Comparison of ENCODE assay signal across 8 mouse cellular contexts in genomic region chr19:46308706-46309435, GRCm38 (mm10). TPM values are rescaled to one million over a fixed set of nuclear protein-coding genes. Genes with fewer than 3 reads are reported as not detected.
DNase-seq lines count a peak whose midpoint lies in the region; ATAC-seq and TF ChIP-seq lines count a peak whose summit lies in the region.

No protein-coding gene starts in this region.

- H3K27ac ChIP-seq in forebrain, embryonic 14.5 days (ENCODE audit: low read depth, low read length), result no peak overlapping the region
- peak overlapping the region; percentile 86 for H3K27ac ChIP-seq in layer of hippocampus, adult 2 months
- H3K27ac ChIP-seq in lung, embryonic 15.5 days, result no peak overlapping the region

- DNase-seq in ES-CJ7 (ENCODE audit: low read depth, low spot score), result peak; percentile 94
- peak; percentile 86 for DNase-seq in cerebellum, adult 11 months
- peak; percentile 94 for DNase-seq in forebrain, embryonic 14.5 days (ENCODE audit: low spot score)
- peak; percentile 46 for DNase-seq in heart, postnatal 25 days (ENCODE audit: low spot score)
- peak; percentile 79 to 87 for DNase-seq in layer of hippocampus, adult 2 months (ENCODE audit: low spot score in 2 of 2)
- DNase-seq in ovary, postnatal 14 days (ENCODE audit: low spot score), result peak; percentile 80
- DNase-seq in thymus, postnatal 10 days (ENCODE audit: low spot score in 2 of 2), result peak; percentile 73 to 93

- ATAC-seq in forebrain, embryonic 14.5 days, result peak; percentile 71
- ATAC-seq in lung, embryonic 15.5 days (ENCODE audit: borderline replicate concordance, extremely low read depth, low FRiP score, low TSS enrichment), result no peak; the same call in 1 of the 2 replicates

- peaks cover 12% of the 10 kb centered on the region; the same call in 1 of the 2 replicates for H3K36me3 ChIP-seq in forebrain, embryonic 14.5 days (ENCODE audit: control insufficient read depth, insufficient read depth, low read length)
- peaks cover 12% of the 10 kb centered on the region; the same call in 1 of the 2 replicates for H3K36me3 ChIP-seq in lung, embryonic 15.5 days

- H3K4me3 ChIP-seq in forebrain, embryonic 14.5 days (ENCODE audit: low read depth, low read length), result peak overlapping the region; percentile 36
- H3K4me3 ChIP-seq in layer of hippocampus, adult 2 months, result peak overlapping the region; percentile 64
- peak overlapping the region; percentile 40 for H3K4me3 ChIP-seq in lung, embryonic 15.5 days

- H3K27me3 ChIP-seq in forebrain, embryonic 14.5 days (replicated peaks; ENCODE audit: control insufficient read depth, insufficient read depth, low read length), result peaks cover 14% of the 10 kb centered on the region
- H3K27me3 ChIP-seq in lung, embryonic 15.5 days, result peaks cover 16% of the 10 kb centered on the region

- H3K9ac ChIP-seq in forebrain, embryonic 14.5 days (ENCODE audit: low read length), result peak overlapping the region; percentile 56
- peak overlapping the region; percentile 41 for H3K9ac ChIP-seq in lung, embryonic 15.5 days

- H3K4me1 ChIP-seq in forebrain, embryonic 14.5 days (ENCODE audit: control insufficient read depth, insufficient read depth, low read length), result peaks cover 8% of the 10 kb centered on the region
- H3K4me1 ChIP-seq in lung, embryonic 15.5 days, result peaks cover 19% of the 10 kb centered on the region

- under 1% methylated on average over 47 of the region's 47 CpGs for WGBS in forebrain, embryonic 14.5 days
- WGBS in lung, embryonic 15.5 days, result 1% methylated on average over 47 of the region's 47 CpGs

- peak overlapping the region; percentile 77 for H3K4me2 ChIP-seq in forebrain, embryonic 14.5 days (ENCODE audit: low read length)
- peak overlapping the region; percentile 89 for H3K4me2 ChIP-seq in lung, embryonic 15.5 days

- peak; percentile 98 for TF ChIP-seq CTCF in layer of hippocampus, adult 2 months (conservative IDR thresholded peaks at IDR 0.05)

- intact Hi-C loops in heart, postnatal 25 days (cut with DNase I), result loop anchor here (2.0 kb wide), 1 partner anchor 18 kb away; the partner anchor contains the start of gene Psd

- no peaks in the 10 kb centered on the region for H3K9me3 ChIP-seq in forebrain, embryonic 14.5 days (replicated peaks; ENCODE audit: control insufficient read depth, low read length)
- H3K9me3 ChIP-seq in lung, embryonic 15.5 days, result no peaks in the 10 kb centered on the region

RNA-seq across cellular contexts. Expression of gene Nfkb2, which starts 4.8 kb away (rescaled TPM):
- polyA plus RNA-seq in forebrain, embryonic 14.5 days (2014; fragmentation: Nextera tagmentation; extraction: Ambion mirVana), result 1.4 and 1.6 TPM in 2 replicates
- total RNA-seq in heart, postnatal 25 days (2021), result 10 to 100 TPM; 17.2 to 18.8 TPM
- 1 to 10 TPM; 2.1 to 2.4 TPM for total RNA-seq in layer of hippocampus, adult 2 months (2021)
- 9.1 and 10.5 TPM in 2 replicates for polyA plus RNA-seq in lung, embryonic 15.5 days (2015; fragmentation: Nextera tagmentation; extraction: Ambion mirVana)

RNA-seq across cellular contexts. Expression of gene Psd, which starts 18.1 kb away (rescaled TPM):
- 68.7 and 83.0 TPM in 2 replicates for polyA plus RNA-seq in forebrain, embryonic 14.5 days (2014; fragmentation: Nextera tagmentation; extraction: Ambion mirVana)
- total RNA-seq in heart, postnatal 25 days (2021), result 1 to 10 TPM; 1.2 to 1.3 TPM
- 100 to 1,000 TPM; 761 to 778 TPM for total RNA-seq in layer of hippocampus, adult 2 months (2021)
- 7.0 and 8.3 TPM in 2 replicates for polyA plus RNA-seq in lung, embryonic 15.5 days (2015; fragmentation: Nextera tagmentation; extraction: Ambion mirVana)

RNA-seq across cellular contexts. Expression of gene Fbxl15, which starts 19.1 kb away (rescaled TPM):
- 42.6 and 43.1 TPM in 2 replicates for polyA plus RNA-seq in forebrain, embryonic 14.5 days (2014; fragmentation: Nextera tagmentation; extraction: Ambion mirVana)
- total RNA-seq in heart, postnatal 25 days (2021), result 1 to 10 TPM; 5.2 to 6.0 TPM
- 10 to 100 TPM; 26.8 to 28.9 TPM for total RNA-seq in layer of hippocampus, adult 2 months (2021)
- polyA plus RNA-seq in lung, embryonic 15.5 days (2015; fragmentation: Nextera tagmentation; extraction: Ambion mirVana), result 13.3 and 14.2 TPM in 2 replicates

RNA-seq across cellular contexts. Expression of gene Cuedc2, which starts 29.6 kb away (rescaled TPM):
- 402 and 405 TPM in 2 replicates for polyA plus RNA-seq in forebrain, embryonic 14.5 days (2014; fragmentation: Nextera tagmentation; extraction: Ambion mirVana)
- total RNA-seq in heart, postnatal 25 days (2021), result 10 to 100 TPM; 80.9 to 87.7 TPM
- total RNA-seq in layer of hippocampus, adult 2 months (2021), result 100 to 1,000 TPM; 171 to 178 TPM
- 146 and 154 TPM in 2 replicates for polyA plus RNA-seq in lung, embryonic 15.5 days (2015; fragmentation: Nextera tagmentation; extraction: Ambion mirVana)

RNA-seq across cellular contexts. Expression of gene Mfsd13a, which starts 32.0 kb away (rescaled TPM):
- 7.2 TPM in 2 replicates for polyA plus RNA-seq in forebrain, embryonic 14.5 days (2014; fragmentation: Nextera tagmentation; extraction: Ambion mirVana)
- 1 to 10 TPM; 1.9 to 2.3 TPM for total RNA-seq in heart, postnatal 25 days (2021)
- 10 to 100 TPM; 30.2 to 30.5 TPM for total RNA-seq in layer of hippocampus, adult 2 months (2021)
- 10.1 and 10.5 TPM in 2 replicates for polyA plus RNA-seq in lung, embryonic 15.5 days (2015; fragmentation: Nextera tagmentation; extraction: Ambion mirVana)

Comparison
In these comparisons a context has a peak if more than half of its experiments do, and no peak if none do; other contexts are left out.
1. RNA of gene Nfkb2, which starts 4.8 kb away (total RNA-seq): 17.2 to 18.8 TPM in heart, postnatal 25 days; 2.1 to 2.4 TPM in layer of hippocampus, adult 2 months; every median in the first group is over 4 times any median in the second.
2. RNA of gene Psd, which starts 18.1 kb away (total RNA-seq): 761 to 778 TPM in layer of hippocampus, adult 2 months; 1.2 to 1.3 TPM in heart, postnatal 25 days; every median in the first group is over 100 times any median in the second.
3. Peak in every context shown above with its lines, with median percentiles within 50 percentile points of each other: DNase-seq and H3K4me3 ChIP-seq.